Mouse (Mus musculus): ENCODE data around the gene Slc24a3. TPM values are rescaled to one million over a fixed set of nuclear protein-coding genes. Genes with fewer than 3 reads are reported as not detected.

The Slc24a3 gene
- polyA plus RNA-seq, 2 experiments: 0.58 TPM

DNA sequence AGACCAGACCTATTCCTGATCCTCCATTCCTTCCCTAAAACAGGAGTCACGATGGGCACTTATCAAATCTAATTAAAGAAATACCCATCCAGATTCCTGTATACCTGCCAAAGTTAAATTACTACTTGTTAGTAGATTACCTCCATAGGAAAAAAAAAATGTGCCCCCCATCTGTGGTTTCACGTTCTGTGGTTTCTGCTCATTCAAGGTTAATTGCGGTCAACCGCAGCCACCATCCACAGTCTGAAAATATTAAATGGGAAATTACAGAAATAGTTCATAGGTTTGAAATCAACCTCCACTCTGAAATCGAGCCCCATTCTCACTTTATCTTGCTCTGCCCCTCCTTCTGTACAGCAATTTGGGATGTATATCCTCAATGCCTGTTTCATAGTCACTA is 440.3 kb downstream of the Slc24a3 start:
- Histone ChIP-seq H3K36me3 (replicated peaks; ENCODE audit: control insufficient read depth, insufficient read depth, low read depth) (no peaks in the 10 kb centered on the region), H3K4me1 (replicated peaks; ENCODE audit: control insufficient read depth in 2 of 2, insufficient read depth in 2 of 2, low read length in 1 of 2) (no peaks in the 10 kb centered on the region; a peak in 1 of 4 replicates), H3K4me3 (ENCODE audit: insufficient read depth in 1 of 2, low read depth in 2 of 2, low read length in 2 of 2) (no peak overlapping the region), H3K9ac (replicated peaks) (no peak overlapping the region), H3K4me2 (ENCODE audit: low read depth) (no peak overlapping the region), H3K27ac (no peak overlapping the region), H3K27me3 (ENCODE audit: control insufficient read depth, insufficient read depth, low read length) (no peaks in the 10 kb centered on the region), H3K9me3 (ENCODE audit: control insufficient read depth, low read length) (no peaks in the 10 kb centered on the region)
- 74% methylated on average over 5 of the region's 5 CpGs for WGBS (ENCODE audit: insufficient replicate concordance)
- TF ChIP-seq EP300 (IDR thresholded peaks at IDR 0.05; ENCODE audit: low read depth): no peak
- TF ChIP-seq CTCF (IDR thresholded peaks at IDR 0.05; ENCODE audit: low read depth): no peak
- DNase-seq (ENCODE audit: low read depth in 3 of 3, low spot score in 3 of 3): no peak
- no peak for ATAC-seq (ENCODE audit: insufficient read depth)

DNA sequence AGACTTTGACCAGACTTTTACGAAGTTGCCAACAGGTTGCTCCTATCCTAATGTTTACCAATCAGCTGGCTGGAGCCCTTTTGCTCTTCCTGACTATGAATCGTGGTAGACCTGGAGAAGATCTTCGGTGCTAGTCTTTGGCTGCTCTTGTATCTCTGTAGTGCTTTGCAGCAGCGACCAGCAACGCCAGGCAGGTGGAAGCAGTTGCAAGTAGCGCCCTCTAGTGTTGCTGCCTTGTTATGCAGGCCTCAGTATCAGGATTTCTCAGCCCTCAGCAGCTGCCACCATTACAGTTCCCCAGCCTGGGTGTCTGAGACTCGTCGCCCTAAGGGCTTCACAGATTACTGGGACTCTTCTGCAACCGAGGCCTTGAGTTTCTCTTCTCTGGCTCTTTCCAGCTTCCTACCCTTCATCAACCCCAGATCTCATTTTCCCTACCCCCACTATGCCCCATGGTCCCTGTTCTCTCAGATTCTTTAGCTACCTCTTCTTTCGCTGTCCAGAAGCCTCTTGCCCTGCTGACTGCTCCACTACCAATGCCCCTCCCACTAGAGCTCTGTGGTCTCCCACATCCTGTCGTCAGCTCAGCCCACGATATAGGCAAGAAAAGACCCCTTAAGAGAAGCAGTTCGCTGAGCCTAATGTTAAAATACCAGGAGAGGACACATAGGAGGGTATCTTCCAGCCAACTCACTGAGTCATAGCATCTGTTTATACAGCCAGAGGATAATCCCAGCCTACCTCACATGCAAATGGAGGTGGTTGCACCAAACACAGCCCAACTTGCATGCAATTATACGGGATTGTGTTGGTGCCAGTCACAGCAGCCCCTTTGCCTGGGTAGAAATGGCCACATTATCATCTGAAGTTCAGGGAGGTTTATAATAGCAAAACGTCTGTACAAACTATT is 443.5 kb downstream of the Slc24a3 start:
- 14% methylated on average over 15 of the region's 15 CpGs for WGBS (ENCODE audit: insufficient replicate concordance)
- H3K36me3 ChIP-seq (replicated peaks; ENCODE audit: control insufficient read depth, insufficient read depth, low read depth): no peaks in the 10 kb centered on the region

DNA sequence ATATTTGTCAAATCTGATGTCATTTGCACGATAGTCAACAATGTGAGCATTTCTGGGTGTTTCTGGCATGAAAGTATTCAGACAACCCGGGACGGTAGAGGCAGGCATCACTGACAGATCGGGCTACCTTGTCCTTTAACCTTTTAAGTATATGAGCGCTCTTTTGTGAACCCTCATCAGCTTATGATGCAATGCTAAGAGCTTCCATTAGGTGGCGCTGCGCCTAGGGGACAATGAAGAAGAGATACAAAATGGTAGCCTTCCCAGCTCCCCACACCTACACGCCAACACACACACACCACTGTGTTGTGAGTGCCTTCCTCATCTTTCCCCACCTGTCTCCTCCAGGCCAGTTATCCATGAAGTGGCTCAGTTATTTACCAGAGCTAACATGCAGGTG is 445.4 kb downstream of the Slc24a3 start:
- Histone ChIP-seq H3K4me3 (ENCODE audit: insufficient read depth in 1 of 2, low read depth in 2 of 2, low read length in 2 of 2) (no peak overlapping the region), H3K9me3 (ENCODE audit: control insufficient read depth, low read length) (no peaks in the 10 kb centered on the region), H3K36me3 (replicated peaks; ENCODE audit: control insufficient read depth, insufficient read depth, low read depth) (no peaks in the 10 kb centered on the region), H3K27me3 (ENCODE audit: control insufficient read depth, insufficient read depth, low read length) (no peaks in the 10 kb centered on the region), H3K27ac (no peak overlapping the region), H3K9ac (replicated peaks) (no peak overlapping the region), H3K4me1 (replicated peaks; ENCODE audit: control insufficient read depth in 2 of 2, insufficient read depth in 2 of 2, low read length in 1 of 2) (no peaks in the 10 kb centered on the region; a peak in 1 of 4 replicates), H3K4me2 (ENCODE audit: low read depth) (no peak overlapping the region)
- TF ChIP-seq EP300 (IDR thresholded peaks at IDR 0.05; ENCODE audit: low read depth) (no peak), CTCF (IDR thresholded peaks at IDR 0.05; ENCODE audit: low read depth) (peak; percentile 65)
- DNase-seq (ENCODE audit: low read depth in 3 of 3, low spot score in 3 of 3) (no peak), ATAC-seq (ENCODE audit: insufficient read depth) (no peak)
- WGBS (ENCODE audit: insufficient replicate concordance): 58% methylated on average over 8 of the region's 8 CpGs

More for the DNA sequence above, 443.5 kb downstream of the Slc24a3 start:
- no peaks in the 10 kb centered on the region for H3K9me3 ChIP-seq (ENCODE audit: control insufficient read depth, low read length)
- H3K27me3 ChIP-seq (ENCODE audit: control insufficient read depth, insufficient read depth, low read length): no peaks in the 10 kb centered on the region
- no peaks in the 10 kb centered on the region; a peak in 1 of 4 replicates for H3K4me1 ChIP-seq (replicated peaks; ENCODE audit: control insufficient read depth in 2 of 2, insufficient read depth in 2 of 2, low read length in 1 of 2)
- DNase-seq (ENCODE audit: low read depth in 3 of 3, low spot score in 3 of 3): peak in 1 of 3 experiments; percentile 7
- no peak overlapping the region for H3K9ac ChIP-seq (replicated peaks)
- no peak for ATAC-seq (ENCODE audit: insufficient read depth)
- no peak for TF ChIP-seq EP300 (IDR thresholded peaks at IDR 0.05; ENCODE audit: low read depth)
- TF ChIP-seq CTCF (IDR thresholded peaks at IDR 0.05; ENCODE audit: low read depth): peak; percentile 86
- H3K4me2 ChIP-seq (ENCODE audit: low read depth): no peak overlapping the region
- no peak overlapping the region for H3K4me3 ChIP-seq (ENCODE audit: insufficient read depth in 1 of 2, low read depth in 2 of 2, low read length in 2 of 2)
- no peak overlapping the region for H3K27ac ChIP-seq

DNA sequence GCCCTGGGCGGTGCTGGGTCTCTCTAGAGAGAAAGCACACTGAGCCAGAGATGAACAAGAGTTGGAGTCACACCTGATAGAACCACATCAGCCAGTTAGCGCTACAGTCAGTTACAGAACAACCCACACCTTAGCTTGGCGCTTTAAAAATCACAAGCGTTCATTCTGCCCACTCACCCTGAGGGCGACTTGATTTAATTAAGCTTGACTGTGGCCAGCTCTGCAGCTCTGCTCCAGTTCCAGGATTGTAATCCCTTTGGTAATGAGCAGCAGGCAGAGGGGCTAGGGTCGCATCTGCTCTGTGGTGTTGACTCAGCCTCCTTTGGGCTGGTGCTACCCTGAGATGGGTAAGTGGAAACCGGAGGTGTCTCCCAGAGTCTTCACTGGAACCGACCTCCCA is 446.2 kb downstream of the Slc24a3 start:
- Histone ChIP-seq H3K9ac (replicated peaks) (no peak overlapping the region), H3K4me2 (ENCODE audit: low read depth) (no peak overlapping the region), H3K27ac (no peak overlapping the region), H3K4me3 (ENCODE audit: insufficient read depth in 1 of 2, low read depth in 2 of 2, low read length in 2 of 2) (no peak overlapping the region), H3K36me3 (replicated peaks; ENCODE audit: control insufficient read depth, insufficient read depth, low read depth) (no peaks in the 10 kb centered on the region), H3K9me3 (ENCODE audit: control insufficient read depth, low read length) (no peaks in the 10 kb centered on the region), H3K27me3 (ENCODE audit: control insufficient read depth, insufficient read depth, low read length) (no peaks in the 10 kb centered on the region), H3K4me1 (replicated peaks; ENCODE audit: control insufficient read depth in 2 of 2, insufficient read depth in 2 of 2, low read length in 1 of 2) (no peaks in the 10 kb centered on the region; a peak in 1 of 4 replicates)
- TF ChIP-seq EP300 (IDR thresholded peaks at IDR 0.05; ENCODE audit: low read depth) (no peak), CTCF (IDR thresholded peaks at IDR 0.05; ENCODE audit: low read depth) (no peak)
- WGBS (ENCODE audit: insufficient replicate concordance): 77% methylated on average over 8 of the region's 8 CpGs
- ATAC-seq (ENCODE audit: insufficient read depth) (no peak), DNase-seq (ENCODE audit: low read depth in 3 of 3, low spot score in 3 of 3) (no peak)

DNA sequence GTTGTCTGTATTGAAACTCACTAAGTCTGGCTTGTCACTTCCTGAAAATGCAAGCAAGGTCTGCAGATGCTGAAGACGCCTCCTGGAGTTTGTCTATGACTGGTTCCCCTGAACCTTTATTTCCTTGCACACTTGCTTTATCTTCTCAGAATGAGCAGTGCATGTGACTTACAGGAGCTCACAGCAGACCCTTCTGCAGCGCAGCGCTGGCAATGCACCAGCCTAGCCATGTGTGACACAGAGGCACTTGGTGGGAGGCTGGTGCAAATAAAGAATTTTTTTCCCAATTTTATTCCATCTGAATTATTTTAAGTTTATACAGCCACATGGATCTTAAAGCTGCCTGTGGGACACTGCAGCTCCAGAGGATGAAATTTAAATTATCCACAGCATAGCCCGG is 452.1 kb downstream of the Slc24a3 start:
- Histone ChIP-seq H3K4me3 (ENCODE audit: insufficient read depth in 1 of 2, low read depth in 2 of 2, low read length in 2 of 2) (no peak overlapping the region), H3K9ac (replicated peaks) (no peak overlapping the region), H3K27me3 (ENCODE audit: control insufficient read depth, insufficient read depth, low read length) (no peaks in the 10 kb centered on the region), H3K27ac (no peak overlapping the region), H3K36me3 (replicated peaks; ENCODE audit: control insufficient read depth, insufficient read depth, low read depth) (no peaks in the 10 kb centered on the region), H3K9me3 (ENCODE audit: control insufficient read depth, low read length) (no peaks in the 10 kb centered on the region), H3K4me1 (replicated peaks; ENCODE audit: control insufficient read depth in 2 of 2, insufficient read depth in 2 of 2, low read length in 1 of 2) (no peaks in the 10 kb centered on the region), H3K4me2 (ENCODE audit: low read depth) (no peak overlapping the region)
- ATAC-seq (ENCODE audit: insufficient read depth) (no peak), DNase-seq (ENCODE audit: low read depth in 3 of 3, low spot score in 3 of 3) (no peak)
- TF ChIP-seq EP300 (IDR thresholded peaks at IDR 0.05; ENCODE audit: low read depth): no peak
- TF ChIP-seq CTCF (IDR thresholded peaks at IDR 0.05; ENCODE audit: low read depth): no peak
- 65% methylated on average over 4 of the region's 4 CpGs for WGBS (ENCODE audit: insufficient replicate concordance)

Measured in liver, embryonic 14.5 days (tissue).